Mouse (Mus musculus): ENCODE measurements around the gene Pcsk6. TPM values are rescaled to one million over a fixed set of nuclear protein-coding genes. Genes with fewer than 3 reads are reported as not detected.

The Pcsk6 gene
- polyA plus RNA-seq, 1 experiment = 4.6 TPM

DNA sequence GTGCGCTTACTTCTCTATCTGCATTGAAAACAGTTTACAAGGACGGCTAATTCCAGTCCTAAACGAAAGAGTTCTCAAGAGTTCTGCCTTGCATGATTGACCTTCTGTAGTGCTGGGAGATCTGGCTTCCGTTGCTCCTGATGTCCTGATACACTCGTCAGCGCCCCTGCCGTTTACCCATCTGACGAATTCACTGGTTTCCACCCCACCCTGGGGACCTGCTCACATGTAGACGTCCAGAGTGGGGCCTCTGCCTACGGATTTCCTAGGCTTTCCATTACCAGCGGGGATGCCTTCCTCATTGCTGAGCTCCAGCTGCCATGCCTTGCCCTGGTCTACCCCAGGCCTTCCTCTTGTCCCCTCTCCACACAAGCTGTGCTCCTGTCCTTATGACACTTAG lies 39.7 kb downstream of the Pcsk6 start:
- Histone ChIP-seq H3K4me1 (ENCODE audit: control insufficient read depth, insufficient read depth, low read length) (peaks cover 3% of the 10 kb centered on the region), H3K27me3 (ENCODE audit: control insufficient read depth, insufficient read depth, low read length) (no peaks in the 10 kb centered on the region), H3K27ac (ENCODE audit: control insufficient read depth, insufficient read depth, low read depth, low read length) (peak overlapping the region; percentile 23), H3K4me3 (ENCODE audit: control insufficient read depth, low read depth, low read length) (no peak overlapping the region), H3K36me3 (ENCODE audit: control insufficient read depth, insufficient read depth, low read length) (no peaks in the 10 kb centered on the region)
- no peak for TF ChIP-seq POLR2A (IDR thresholded peaks at IDR 0.05; ENCODE audit: control insufficient read depth, low read depth, low read length)
- no peak for TF ChIP-seq CTCF (IDR thresholded peaks at IDR 0.05; ENCODE audit: control insufficient read depth, insufficient read depth, insufficient replicate concordance, low read depth, low read length)

DNA sequence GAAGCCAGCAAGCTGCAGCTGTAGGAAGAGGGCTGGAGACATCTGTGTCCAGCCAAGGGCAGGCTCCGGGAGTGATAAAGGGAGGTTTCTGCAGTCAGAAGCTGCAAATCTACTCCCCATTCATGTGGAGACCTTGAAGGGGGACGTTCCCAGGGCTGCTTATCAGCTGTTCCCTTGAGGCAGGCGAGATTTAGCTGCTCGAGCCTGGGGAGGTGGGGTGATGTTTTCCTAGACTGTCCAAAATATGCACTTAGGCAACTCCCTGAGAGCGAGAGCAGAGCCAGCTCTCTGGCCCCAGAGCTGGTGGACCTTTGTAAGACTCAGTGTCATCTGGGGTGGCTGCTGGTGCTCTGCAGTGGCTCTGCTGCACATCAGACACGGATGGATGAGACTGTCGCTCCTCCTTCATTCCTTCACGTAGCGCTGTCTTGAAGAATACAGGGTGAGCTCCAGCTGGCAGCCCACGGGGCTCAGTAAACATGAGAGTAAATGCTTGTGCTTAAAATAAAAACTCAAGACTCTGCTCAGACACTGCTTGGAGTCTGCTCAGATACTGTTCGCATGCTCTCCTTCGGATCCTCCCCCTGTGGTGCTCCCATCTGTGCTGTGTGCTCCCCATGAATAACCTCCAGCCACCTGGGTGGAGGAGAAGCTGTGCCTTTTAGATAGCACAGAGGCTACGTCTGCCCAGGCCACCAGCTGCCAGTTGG lies 41.1 kb downstream of the Pcsk6 start:
- H3K36me3 ChIP-seq (ENCODE audit: control insufficient read depth, insufficient read depth, low read length) = no peaks in the 10 kb centered on the region
- no peak overlapping the region for H3K4me3 ChIP-seq (ENCODE audit: control insufficient read depth, low read depth, low read length)
- H3K27ac ChIP-seq (ENCODE audit: control insufficient read depth, insufficient read depth, low read depth, low read length) = peak overlapping the region; percentile 19; the same call in 1 of the 2 replicates
- H3K27me3 ChIP-seq (ENCODE audit: control insufficient read depth, insufficient read depth, low read length) = no peaks in the 10 kb centered on the region
- TF ChIP-seq CTCF (IDR thresholded peaks at IDR 0.05; ENCODE audit: control insufficient read depth, insufficient read depth, insufficient replicate concordance, low read depth, low read length) (no peak), POLR2A (IDR thresholded peaks at IDR 0.05; ENCODE audit: control insufficient read depth, low read depth, low read length) (peak; percentile 57; the same call in 1 of the 2 replicates)
- H3K4me1 ChIP-seq (ENCODE audit: control insufficient read depth, insufficient read depth, low read length) = peaks cover 3% of the 10 kb centered on the region

DNA sequence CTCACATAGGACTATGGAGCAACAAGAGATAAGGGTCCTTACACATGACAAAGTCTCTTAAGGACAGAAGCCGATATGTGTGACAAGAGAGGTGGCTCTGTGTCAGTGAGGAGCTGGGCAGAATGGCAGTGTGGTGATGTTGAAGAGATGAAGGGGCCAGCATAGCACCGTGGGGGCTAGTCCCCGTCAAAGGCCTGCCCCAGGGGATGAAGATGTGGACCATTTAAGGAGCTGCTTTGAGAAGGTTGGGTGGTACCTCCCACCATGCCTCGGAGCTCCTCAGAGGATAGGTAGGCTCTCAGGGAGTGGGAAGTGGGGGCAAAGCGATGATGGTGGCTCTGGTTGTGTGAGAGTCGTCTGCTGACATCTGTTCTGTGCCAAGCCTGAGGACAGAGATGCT lies 41.9 kb downstream of the Pcsk6 start:
- H3K27ac ChIP-seq (ENCODE audit: control insufficient read depth, insufficient read depth, low read depth, low read length) = no peak overlapping the region; the same call in 1 of the 2 replicates
- peaks cover 3% of the 10 kb centered on the region for H3K4me1 ChIP-seq (ENCODE audit: control insufficient read depth, insufficient read depth, low read length)
- H3K4me3 ChIP-seq (ENCODE audit: control insufficient read depth, low read depth, low read length) = no peak overlapping the region
- no peaks in the 10 kb centered on the region for H3K27me3 ChIP-seq (ENCODE audit: control insufficient read depth, insufficient read depth, low read length)
- H3K36me3 ChIP-seq (ENCODE audit: control insufficient read depth, insufficient read depth, low read length) = no peaks in the 10 kb centered on the region
- TF ChIP-seq POLR2A (IDR thresholded peaks at IDR 0.05; ENCODE audit: control insufficient read depth, low read depth, low read length) (no peak), CTCF (IDR thresholded peaks at IDR 0.05; ENCODE audit: control insufficient read depth, insufficient read depth, insufficient replicate concordance, low read depth, low read length) (no peak)

DNA sequence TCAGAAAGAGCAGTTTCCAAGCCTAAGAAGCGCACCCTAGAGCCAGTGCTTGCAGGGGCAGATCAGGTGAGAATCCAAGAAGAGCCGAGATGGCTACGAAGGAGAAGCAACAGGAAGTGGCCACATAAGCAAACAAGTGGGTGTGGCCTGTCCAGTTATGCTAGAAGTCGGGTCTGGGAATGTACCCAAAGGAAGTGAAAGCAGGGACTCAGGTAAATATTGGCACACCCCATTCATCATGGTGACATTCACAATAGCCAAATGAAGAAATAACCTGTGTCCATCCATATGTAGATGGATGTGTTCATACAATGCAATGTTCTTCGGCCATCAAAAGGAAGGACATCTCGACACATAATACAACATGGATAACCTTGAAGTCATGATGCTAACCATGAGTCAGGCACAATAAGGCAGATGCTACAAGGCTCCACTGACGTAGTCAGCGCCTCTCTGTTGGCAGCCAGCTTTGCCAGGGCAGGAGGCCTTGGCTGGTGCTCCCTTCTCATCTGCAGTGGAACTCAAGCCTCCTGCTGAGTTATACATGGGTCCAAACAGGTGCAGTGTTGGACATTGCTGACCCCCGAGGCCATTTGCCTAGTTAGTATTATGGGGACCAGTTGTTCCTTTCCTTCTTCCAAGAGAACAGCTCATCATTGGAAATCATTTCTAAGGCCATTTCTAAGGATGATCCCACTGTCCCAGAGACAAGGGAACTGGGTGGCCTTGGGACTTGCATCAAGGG lies 45.2 kb downstream of the Pcsk6 start:
- TF ChIP-seq POLR2A (IDR thresholded peaks at IDR 0.05; ENCODE audit: control insufficient read depth, low read depth, low read length) (no peak), CTCF (IDR thresholded peaks at IDR 0.05; ENCODE audit: control insufficient read depth, insufficient read depth, insufficient replicate concordance, low read depth, low read length) (no peak)
- Histone ChIP-seq H3K4me3 (ENCODE audit: control insufficient read depth, low read depth, low read length) (no peak overlapping the region), H3K27me3 (ENCODE audit: control insufficient read depth, insufficient read depth, low read length) (no peaks in the 10 kb centered on the region), H3K36me3 (ENCODE audit: control insufficient read depth, insufficient read depth, low read length) (no peaks in the 10 kb centered on the region), H3K27ac (ENCODE audit: control insufficient read depth, insufficient read depth, low read depth, low read length) (no peak overlapping the region), H3K4me1 (ENCODE audit: control insufficient read depth, insufficient read depth, low read length) (no peaks in the 10 kb centered on the region; the same call in 1 of the 2 replicates)

DNA sequence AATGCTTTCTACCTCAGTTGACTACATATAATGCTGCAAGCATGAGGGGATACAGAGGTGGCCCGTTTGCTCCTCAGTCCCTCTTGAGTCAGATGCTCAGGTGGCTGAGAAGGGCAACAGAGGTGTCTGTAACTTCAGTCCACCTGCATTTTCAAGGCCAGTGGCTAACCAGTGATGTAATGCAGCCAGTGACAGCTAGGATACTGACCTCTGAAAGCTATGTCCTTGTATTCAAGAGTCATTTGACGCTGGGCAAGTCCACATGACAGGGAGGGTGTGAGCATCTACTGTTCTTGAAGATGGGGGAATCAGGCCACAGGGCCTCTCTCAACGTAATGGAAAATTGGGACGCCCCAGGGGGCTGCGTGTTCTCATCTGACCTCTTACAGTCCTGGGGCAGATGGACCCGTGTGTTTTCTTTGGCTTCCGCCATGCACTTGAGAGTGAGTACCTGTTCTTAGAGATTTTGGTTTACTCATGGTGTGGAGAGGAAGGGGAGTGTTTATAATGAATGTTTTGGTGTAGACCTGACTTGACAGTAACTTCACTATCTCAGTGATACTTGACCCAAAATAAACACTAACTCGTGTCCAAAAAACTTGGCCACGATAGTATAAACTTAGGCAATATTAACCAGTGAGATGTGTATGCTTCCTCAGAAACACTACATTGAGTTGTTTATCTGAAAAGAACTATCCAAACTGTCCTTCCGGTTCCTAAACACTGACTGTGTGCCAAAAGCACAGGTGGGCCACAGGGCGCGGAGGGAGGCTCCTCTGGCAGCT lies 48.0 kb downstream of the Pcsk6 start:
- Histone ChIP-seq H3K36me3 (ENCODE audit: control insufficient read depth, insufficient read depth, low read length) (no peaks in the 10 kb centered on the region), H3K27me3 (ENCODE audit: control insufficient read depth, insufficient read depth, low read length) (no peaks in the 10 kb centered on the region), H3K4me1 (ENCODE audit: control insufficient read depth, insufficient read depth, low read length) (no peaks in the 10 kb centered on the region), H3K4me3 (ENCODE audit: control insufficient read depth, low read depth, low read length) (no peak overlapping the region), H3K27ac (ENCODE audit: control insufficient read depth, insufficient read depth, low read depth, low read length) (no peak overlapping the region)
- no peak for TF ChIP-seq POLR2A (IDR thresholded peaks at IDR 0.05; ENCODE audit: control insufficient read depth, low read depth, low read length)

- no peaks in the 10 kb centered on the region for H3K4me1 ChIP-seq (ENCODE audit: control insufficient read depth, insufficient read depth, low read length)
- H3K4me3 ChIP-seq (ENCODE audit: control insufficient read depth, low read depth, low read length) = no peak overlapping the region
- H3K27me3 ChIP-seq (ENCODE audit: control insufficient read depth, insufficient read depth, low read length) = no peaks in the 10 kb centered on the region
- H3K36me3 ChIP-seq (ENCODE audit: control insufficient read depth, insufficient read depth, low read length) = no peaks in the 10 kb centered on the region
- no peak for TF ChIP-seq CTCF (IDR thresholded peaks at IDR 0.05; ENCODE audit: control insufficient read depth, insufficient read depth, insufficient replicate concordance, low read depth, low read length)
- no peak for TF ChIP-seq POLR2A (IDR thresholded peaks at IDR 0.05; ENCODE audit: control insufficient read depth, low read depth, low read length)
- H3K27ac ChIP-seq (ENCODE audit: control insufficient read depth, insufficient read depth, low read depth, low read length) = no peak overlapping the region
Observed at GRCm38 (mm10) chr7:65913088-65913610, 51.6 kb downstream of the Pcsk6 start.

Measured in testis, adult 2 months (tissue).